ENCODE assay signal across 19 mouse cellular contexts in the genomic region with DNA sequence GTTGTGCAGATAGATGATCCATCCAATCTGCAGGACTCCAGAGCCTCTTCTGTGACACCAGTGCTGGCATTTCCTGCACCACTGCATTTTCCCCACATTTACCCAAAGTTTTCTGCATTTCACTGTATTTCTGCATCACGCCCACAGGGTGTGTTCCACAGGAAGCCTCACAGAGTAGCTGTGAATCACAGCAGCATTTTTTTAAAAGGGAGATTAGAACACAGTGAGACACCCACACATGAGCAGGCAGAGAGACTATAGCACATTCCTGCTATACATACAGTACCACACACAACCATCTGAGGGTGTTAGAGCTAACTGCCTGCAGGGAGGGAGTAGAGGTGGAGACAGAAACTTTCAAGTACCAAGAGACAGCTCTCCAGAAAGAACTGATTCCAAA.
DNase-seq lines count a peak whose midpoint lies in the region; ATAC-seq and TF ChIP-seq lines count a peak whose summit lies in the region.
"Had no signal": no experiment of that assay in that cellular context is flagged by ENCODE, and none has a peak within 500 bp of the region (broad histone marks: within the 10 kb centered on the region; RNA-seq: fewer than 3 reads in every experiment).

No protein-coding gene starts in this region.

- intact Hi-C loops in left cerebral cortex, postnatal 25 days (cut with DNase I): loop anchor here (5.0 kb wide), 1 partner anchor 184 kb away; no protein-coding TSS in a partner anchor

- ATAC-seq in inflammation-experienced regulatory T-cells, adult 6 months: no peak
- ATAC-seq: CD4-positive, CD25-positive, alpha-beta regulatory T cell, adult 4 months; forebrain, embryonic 14.5 days; liver, postnatal 0 days had no signal

- no peak overlapping the region for H3K4me3 ChIP-seq in layer of hippocampus, adult 2 months
- H3K4me3 ChIP-seq: heart, embryonic 15.5 days; hindbrain, embryonic 12.5 days had no signal

- TF ChIP-seq CTCF in layer of hippocampus, adult 2 months (conservative IDR thresholded peaks at IDR 0.05): peak; percentile 44

- DNase-seq in layer of hippocampus, adult 2 months (ENCODE audit: low spot score in 2 of 2): peak in 1 of 2 experiments; percentile 10
- DNase-seq in layer of hippocampus, postnatal 25 days (ENCODE audit: extremely low spot score in 1 of 2, low spot score in 1 of 2): no peak
- DNase-seq in 3T3-L1 (ENCODE audit: low read depth, low spot score) (peak; percentile 51), NIH3T3 (ENCODE audit: low read depth) (peak; percentile 21)
- peak; percentile 39 to 83 for DNase-seq in left cerebral cortex, postnatal 25 days (ENCODE audit: low spot score in 2 of 2)
- DNase-seq in thymus, postnatal 10 days (ENCODE audit: low spot score in 2 of 2): no peak
- DNase-seq: cerebellum, adult 9-11 months; gastrocnemius, postnatal 14 days; kidney, adult 9 months; kidney, postnatal 36 days; layer of hippocampus, postnatal 36 days; liver; liver, postnatal 0 days; lung, postnatal 36 days had no signal

- H3K27ac ChIP-seq in layer of hippocampus, adult 2 months: no peak overlapping the region
- H3K27ac ChIP-seq: heart, embryonic 15.5 days; hindbrain, embryonic 12.5 days had no signal

Comparison
In these comparisons a context has a peak if more than half of its experiments do, and no peak if none do; other contexts are left out.
1. DNase-seq: peak in 3T3-L1 (single experiment), NIH3T3 (single experiment) and left cerebral cortex, postnatal 25 days (2 of 2); none in layer of hippocampus, postnatal 25 days (0 of 2) and thymus, postnatal 10 days (0 of 2).